Mouse (Mus musculus): Measurements from ENCODE around the gene Plekha7.

Plekha7 gene

GRCm38 (mm10) chr7:116288996-116289395, 19.2 kb downstream of the Plekha7 start:
- DNase-seq (ENCODE audit: low spot score in 2 of 2): no peak

GRCm38 (mm10) chr7:116287959-116288358, 20.2 kb downstream of the Plekha7 start:
- DNase-seq (ENCODE audit: low spot score in 2 of 2): no peak

- DNase-seq (ENCODE audit: low spot score in 2 of 2): no peak
Measured at GRCm38 (mm10) chr7:116286611-116287355, 21.4 kb downstream of the Plekha7 start.

GRCm38 (mm10) chr7:116286173-116286572, 22.0 kb downstream of the Plekha7 start:
- DNase-seq (ENCODE audit: low spot score in 2 of 2): no peak

GRCm38 (mm10) chr7:116285216-116285615, 23.0 kb downstream of the Plekha7 start:
- no peak for DNase-seq (ENCODE audit: low spot score in 2 of 2)

GRCm38 (mm10) chr7:116282755-116283154, 25.4 kb downstream of the Plekha7 start:
- DNase-seq (ENCODE audit: low spot score in 2 of 2): peak in 1 of 2 experiments; percentile 13

- no peak for DNase-seq (ENCODE audit: low spot score in 2 of 2)
Measured at GRCm38 (mm10) chr7:116280126-116280525, 28.1 kb downstream of the Plekha7 start.

GRCm38 (mm10) chr7:116278280-116278679, 29.9 kb downstream of the Plekha7 start:
- no peak for DNase-seq (ENCODE audit: low spot score in 2 of 2)

- no peak for DNase-seq (ENCODE audit: low spot score in 2 of 2)
Measured at GRCm38 (mm10) chr7:116276315-116276714, 31.9 kb downstream of the Plekha7 start.

GRCm38 (mm10) chr7:116273111-116273510, 35.1 kb downstream of the Plekha7 start:
- no peak for DNase-seq (ENCODE audit: low spot score in 2 of 2)

- no peak for DNase-seq (ENCODE audit: low spot score in 2 of 2)
Measured at GRCm38 (mm10) chr7:116269501-116269995, 38.6 kb downstream of the Plekha7 start.

DNA sequence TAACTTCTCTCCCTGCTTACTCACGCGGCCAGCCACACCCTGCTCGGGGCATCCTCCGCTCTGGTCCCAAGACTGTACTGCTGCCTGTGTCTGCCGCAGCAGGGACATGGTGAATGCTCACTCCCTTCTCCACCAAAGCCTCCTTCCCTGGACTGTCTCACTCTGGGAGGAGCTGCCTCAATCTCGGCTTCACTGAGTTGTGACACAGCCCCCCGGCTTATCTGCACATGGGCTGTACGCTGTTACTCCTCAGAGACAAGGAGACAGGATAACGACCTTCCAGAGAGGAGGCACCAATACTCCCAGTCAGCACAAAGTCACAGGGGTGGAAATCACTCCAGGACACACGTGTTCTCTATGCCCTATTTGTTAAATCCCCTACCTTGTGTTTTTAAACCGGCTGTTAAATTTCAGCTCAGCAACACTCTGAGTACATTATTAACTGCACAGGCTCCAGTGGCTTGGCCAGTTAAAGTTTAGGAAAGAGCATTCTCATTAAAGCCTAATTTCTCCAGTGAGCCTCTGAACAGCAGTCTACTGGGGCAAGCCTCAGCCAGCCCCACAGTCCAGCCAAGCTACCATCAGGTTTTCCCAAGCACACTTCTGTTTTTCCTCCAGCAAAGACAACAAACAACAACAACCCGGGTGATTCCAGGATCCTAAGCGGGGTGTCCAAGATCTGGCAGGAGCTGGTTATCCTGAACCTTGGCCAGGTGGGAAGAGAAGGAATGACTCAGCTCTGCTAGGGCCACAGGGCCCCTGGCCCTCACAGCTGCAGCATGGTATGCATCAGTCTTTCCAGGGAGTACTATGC, 39.9 kb downstream of the Plekha7 start:
- DNase-seq (ENCODE audit: low spot score in 2 of 2): no peak

DNA sequence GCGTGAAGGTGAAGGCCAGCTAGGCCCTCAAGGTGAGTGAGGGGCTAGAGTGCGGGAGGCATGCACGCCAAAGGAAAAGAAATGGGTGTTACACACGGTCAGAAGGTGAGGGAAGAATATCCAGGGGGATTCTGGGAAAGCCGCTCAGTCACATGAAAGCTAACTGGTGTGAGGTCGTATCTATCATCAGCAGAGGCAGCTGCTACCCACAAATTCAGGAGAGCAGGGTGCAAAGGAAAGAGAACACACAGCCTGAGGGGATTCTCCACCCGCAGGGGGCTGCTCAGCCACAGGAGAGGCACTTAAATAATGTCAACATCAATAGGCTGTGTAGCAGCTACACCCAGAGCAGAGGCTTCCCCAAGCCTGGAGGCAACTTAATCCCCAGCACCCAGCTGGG, 44.9 kb downstream of the Plekha7 start:
- DNase-seq (ENCODE audit: low spot score in 2 of 2): no peak

DNA sequence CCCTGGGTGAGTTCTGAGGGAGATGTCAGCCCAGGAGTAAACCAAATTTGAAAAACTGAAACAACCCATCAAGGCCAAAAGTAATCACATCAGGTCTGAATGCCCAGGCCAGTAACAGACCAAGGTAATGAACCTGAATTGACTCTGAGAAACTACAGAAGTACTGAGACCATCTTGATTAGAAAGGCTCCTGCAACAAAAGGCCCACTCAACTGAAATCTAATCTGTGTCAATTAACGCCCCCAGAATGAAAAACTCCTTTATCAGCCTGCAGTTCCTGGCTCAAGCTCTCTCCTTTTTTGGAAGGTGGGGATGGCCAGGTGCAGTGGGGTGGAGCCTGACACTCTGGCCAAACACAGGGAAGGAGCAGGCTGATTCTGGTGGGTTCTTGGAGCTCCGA, 45.7 kb downstream of the Plekha7 start:
- DNase-seq (ENCODE audit: low spot score in 2 of 2): no peak

DNA sequence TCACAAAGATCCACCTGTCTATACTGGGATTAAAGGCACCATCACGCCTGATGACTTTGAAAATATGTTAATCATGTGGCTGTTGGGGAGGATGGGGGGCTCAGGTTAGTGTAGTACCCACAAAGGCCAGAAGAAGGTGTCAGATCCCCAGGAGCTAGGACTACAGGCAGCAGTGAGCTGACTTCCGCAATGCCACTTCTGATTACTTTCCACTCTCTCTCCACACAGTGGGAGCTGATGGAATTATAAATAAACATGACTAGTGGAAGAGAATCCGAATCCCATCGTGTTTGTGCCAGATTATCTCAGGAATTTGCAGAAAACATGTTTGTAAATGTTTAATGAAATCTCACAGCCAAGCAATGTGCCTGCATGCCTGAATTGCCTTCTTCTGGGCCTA, 46.1 kb downstream of the Plekha7 start:
- DNase-seq (ENCODE audit: low spot score in 2 of 2): peak in 1 of 2 experiments; percentile 29

DNA sequence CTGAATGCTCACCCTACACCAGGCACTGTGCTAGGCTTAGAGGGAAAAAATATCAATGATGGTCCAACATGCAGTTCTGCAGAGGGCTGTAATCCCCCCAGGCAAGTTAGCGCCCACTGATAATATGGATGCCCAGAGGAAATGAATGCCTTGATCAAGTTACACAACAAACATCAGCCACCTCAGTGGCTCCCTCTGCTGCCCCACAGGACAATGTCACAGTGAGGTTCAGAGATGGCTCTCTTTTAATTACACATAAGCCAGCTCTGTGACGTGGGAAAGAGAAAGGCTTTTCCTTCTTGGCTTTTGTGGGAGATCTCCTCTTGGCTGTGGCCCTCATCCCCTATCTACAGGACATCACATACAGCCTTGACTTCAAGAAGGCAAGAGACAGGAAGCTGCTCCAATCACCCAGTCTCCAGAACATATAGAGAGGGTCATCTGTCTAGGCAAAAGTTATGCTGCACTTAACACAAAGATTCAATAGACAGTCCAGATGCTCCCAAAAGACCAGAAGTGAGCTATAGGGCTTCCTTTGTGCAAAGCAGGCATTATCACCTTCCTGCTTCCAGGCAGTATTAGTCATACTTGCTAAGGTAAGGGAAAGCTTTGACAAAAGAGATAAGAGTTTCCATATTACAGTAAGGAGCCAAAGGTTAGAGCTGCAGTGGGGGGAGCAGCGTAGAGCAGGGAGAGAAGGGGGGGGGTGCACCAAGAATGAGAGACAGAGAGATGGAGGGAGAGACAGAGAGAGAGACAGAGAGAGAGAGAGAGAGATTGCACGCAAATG, 47.2 kb downstream of the Plekha7 start:
- DNase-seq (ENCODE audit: low spot score in 2 of 2): no peak

GRCm38 (mm10) chr7:116258464-116259185, 49.6 kb downstream of the Plekha7 start:
- no peak for DNase-seq (ENCODE audit: low spot score in 2 of 2)

DNA sequence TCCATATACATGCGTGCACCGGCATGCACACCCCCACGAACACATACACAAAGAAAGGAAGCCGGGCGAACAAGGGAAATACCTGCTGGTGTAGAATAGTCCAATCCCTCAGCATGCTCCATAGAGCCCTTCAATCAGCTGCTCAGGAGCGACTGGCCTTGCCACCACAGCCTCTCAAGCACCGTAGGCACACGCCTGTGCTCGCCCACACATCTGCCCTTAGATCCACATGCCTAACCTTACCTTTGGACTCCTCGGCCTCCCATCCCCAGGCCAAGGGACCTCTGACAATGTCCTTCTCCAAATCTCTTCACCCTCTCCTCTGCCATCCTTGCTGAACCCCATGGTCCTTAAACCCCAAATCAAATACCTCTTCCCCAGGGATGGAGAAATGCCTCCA, 50.2 kb downstream of the Plekha7 start:
- no peak for DNase-seq (ENCODE audit: low spot score in 2 of 2)

GRCm38 (mm10) chr7:116255664-116256063, 52.5 kb downstream of the Plekha7 start:
- no peak for DNase-seq (ENCODE audit: low spot score in 2 of 2)

- DNase-seq (ENCODE audit: low spot score in 2 of 2): no peak
Measured at GRCm38 (mm10) chr7:116254660-116255059, 53.5 kb downstream of the Plekha7 start.

GRCm38 (mm10) chr7:116252470-116252869, 55.7 kb downstream of the Plekha7 start:
- no peak for DNase-seq (ENCODE audit: low spot score in 2 of 2)
